Mouse (Mus musculus) lung, postnatal 0 days (tissue): ENCODE results near the gene Htr3b. TPM values are rescaled to one million over a fixed set of nuclear protein-coding genes. Genes with fewer than 3 reads are reported as not detected.

ENCODE experiments used
- ATAC-seq: fragments of 200-750 bp; cut with Nextera tagmentation; 2 replicates; pipeline ENCODE4 v1.8.0; 2017; ENCODE audit warnings: moderate library complexity
- DNase-seq: peaks from one replicate; pipeline ENCODE4 v3.0.0-alpha.2; 2016; ENCODE audit warnings: low spot score
- H3K27ac ChIP-seq: fragments of 300-500 bp; sonication (generic); 2 replicates; pipeline ENCODE4 v1.5.1; 2014; ENCODE audit warnings: antibody characterized with exemption, mild to moderate bottlenecking, low read length, mixed read lengths
- H3K27me3 ChIP-seq: fragments of 300-500 bp; sonication (generic); replicated peaks from 2 replicates; pipeline ENCODE4 v1.6.1; 2014; ENCODE audit warnings: low read length, mixed read lengths; ENCODE audit not compliant: insufficient read depth
- H3K36me3 ChIP-seq: fragments of 300-500 bp; sonication (generic); 2 replicates; pipeline ENCODE4 v1.6.1; 2014; ENCODE audit warnings: low read length, mixed read lengths; ENCODE audit not compliant: insufficient read depth
- H3K4me1 ChIP-seq: fragments of 300-500 bp; sonication (generic); 2 replicates; pipeline ENCODE4 v1.6.1; 2014; ENCODE audit warnings: antibody characterized with exemption, low read depth, low read length, mixed read lengths; ENCODE audit not compliant: insufficient read depth
- H3K4me2 ChIP-seq: fragments of 300-500 bp; sonication (generic); replicated peaks from 2 replicates; pipeline ENCODE4 v1.6.1; 2014; ENCODE audit warnings: low read depth, mild to moderate bottlenecking, low read length, moderate library complexity, mixed read lengths
- H3K4me3 ChIP-seq: fragments of 300-500 bp; sonication (generic); 2 replicates; pipeline ENCODE4 v1.5.1; 2014; ENCODE audit warnings: low read depth, low read length
- H3K9ac ChIP-seq: fragments of 300-500 bp; sonication (generic); replicated peaks from 2 replicates; pipeline ENCODE4 v1.6.1; 2014; ENCODE audit warnings: low read depth, mild to moderate bottlenecking
- H3K9me3 ChIP-seq: fragments of 300-500 bp; sonication (generic); 2 replicates; pipeline ENCODE4 v1.6.1; 2016; ENCODE audit warnings: low read length, mixed read lengths
- CTCF ChIP-seq: IDR thresholded peaks from 2 replicates; pipeline ENCODE4 v1.5.1; 2016; ENCODE audit warnings: antibody characterized with exemption, mild to moderate bottlenecking
- EP300 ChIP-seq: IDR thresholded peaks from 2 replicates; pipeline ENCODE4 v1.6.1; 2016; ENCODE audit warnings: antibody characterized with exemption, mild to moderate bottlenecking, control low read depth
- WGBS: fragments of 180-500 bp; shearing (Covaris S2); extraction: QIAGEN DNeasy Blood & Tissue Kit; methylation state at CpG from one replicate; pipeline ENCODE4 v1.1.7; 2014; 5-methylcytosine and 5-hydroxymethylcytosine counted together
- polyA plus RNA-seq: library from polyadenylated mRNA; unstranded; fragments of >200 nt; fragmentation: Nextera tagmentation; extraction: Ambion mirVana; gene quantifications from 2 replicates; pipeline ENCODE4 v1.2.1, GENCODE M21; 2015

Gene Htr3b
- polyA plus RNA-seq, 1 experiment from 2014 or later = not detected

DNA sequence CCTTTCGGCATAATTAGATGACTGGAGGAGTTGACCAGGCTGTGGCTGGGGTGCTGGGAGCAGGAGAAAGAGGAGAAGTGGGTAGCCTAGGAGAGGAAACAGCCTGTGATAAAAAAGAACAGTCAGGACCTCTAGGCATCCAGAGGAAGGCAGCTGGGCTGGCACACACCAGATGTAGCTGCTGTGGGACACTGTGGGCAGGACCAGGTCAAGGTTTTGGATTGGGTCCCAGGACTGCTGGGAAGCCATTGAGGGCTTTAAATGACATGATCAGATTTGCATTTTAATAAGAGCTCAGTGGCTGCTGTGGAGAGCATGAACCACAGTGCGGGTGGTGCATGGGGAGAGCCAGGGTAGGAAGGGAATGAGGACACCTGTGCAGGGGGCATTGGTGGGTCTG lies 61.0 kb downstream of the Htr3b start:
- TF ChIP-seq CTCF (no peak), EP300 (no peak)
- Histone ChIP-seq H3K36me3 (no peaks in the 10 kb centered on the region), H3K4me1 (no peaks in the 10 kb centered on the region), H3K9me3 (no peaks in the 10 kb centered on the region), H3K4me2 (no peak overlapping the region), H3K27ac (no peak overlapping the region), H3K27me3 (no peaks in the 10 kb centered on the region), H3K4me3 (no peak overlapping the region), H3K9ac (no peak overlapping the region)
- DNase-seq (no peak), ATAC-seq (no peak)
- 72% methylated on average over 2 of the region's 2 CpGs for WGBS

DNA sequence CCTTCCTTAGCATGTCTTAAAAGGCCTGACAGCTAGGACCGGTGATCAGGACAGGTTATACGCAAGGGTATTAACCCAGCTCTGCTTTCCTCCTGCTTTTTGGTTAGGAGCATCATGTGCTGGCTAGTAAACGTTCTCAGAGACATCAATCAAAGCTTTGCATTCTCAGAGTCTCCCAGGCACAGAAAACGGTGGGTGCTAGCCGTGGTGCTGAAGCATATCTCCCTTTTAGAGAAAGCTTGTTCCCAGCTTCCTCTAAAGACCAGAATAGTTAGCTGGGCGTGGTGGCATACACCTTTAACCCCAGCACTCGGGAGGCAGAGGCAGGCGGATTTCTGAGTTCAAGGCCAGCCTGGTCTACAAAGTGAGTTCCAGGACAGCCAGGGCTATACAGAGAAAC lies 66.2 kb downstream of the Htr3b start:
- ATAC-seq (no peak), DNase-seq (peak; percentile 72)
- WGBS = 14% methylated on average over 8 of the region's 8 CpGs
- no peak overlapping the region for H3K9ac ChIP-seq
- H3K27ac ChIP-seq = no peak overlapping the region
- TF ChIP-seq EP300 (no peak), CTCF (no peak)
- H3K4me3 ChIP-seq = no peak overlapping the region
- no peaks in the 10 kb centered on the region; the same call in 1 of the 2 replicates for H3K27me3 ChIP-seq
- no peaks in the 10 kb centered on the region for H3K9me3 ChIP-seq
- H3K4me1 ChIP-seq = no peaks in the 10 kb centered on the region
- no peak overlapping the region for H3K4me2 ChIP-seq
- H3K36me3 ChIP-seq = no peaks in the 10 kb centered on the region

DNA sequence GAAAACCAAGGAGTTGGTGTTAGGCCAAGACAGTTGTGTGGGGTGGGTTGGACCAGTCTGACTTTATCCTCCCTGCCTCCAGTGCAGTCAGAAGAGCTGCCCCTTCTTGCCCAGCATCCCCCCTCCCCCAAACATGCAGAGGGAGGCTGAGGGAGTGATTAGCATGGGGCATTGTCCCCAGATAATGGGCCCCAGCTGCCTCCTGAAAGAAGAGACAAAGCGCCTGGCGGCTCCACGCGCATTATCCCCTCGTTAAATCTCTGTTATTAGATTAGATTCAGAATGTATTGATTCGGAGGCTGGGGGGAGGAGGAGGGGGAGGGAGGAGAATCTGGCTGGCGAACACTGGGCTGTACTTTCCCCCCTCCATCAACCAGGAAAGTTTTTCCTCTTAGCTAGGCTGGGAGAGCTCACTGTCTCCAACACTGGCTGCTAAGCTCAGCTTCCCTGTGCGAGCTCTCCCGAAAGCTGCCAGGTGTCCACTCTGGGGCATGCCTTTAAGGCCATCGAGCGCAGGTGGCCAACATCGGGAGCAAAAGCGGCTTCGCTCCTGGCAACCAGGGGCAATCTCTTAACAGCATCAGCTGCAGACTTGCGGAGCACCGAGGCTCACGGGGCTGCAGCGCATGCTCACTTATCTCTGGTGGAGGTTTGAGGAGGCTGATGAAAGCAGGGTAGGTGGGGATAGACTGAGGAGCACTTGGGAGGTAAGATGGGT lies 68.8 kb downstream of the Htr3b start:
- Histone ChIP-seq H3K9me3 (no peaks in the 10 kb centered on the region), H3K4me1 (no peaks in the 10 kb centered on the region), H3K27me3 (no peaks in the 10 kb centered on the region; the same call in 1 of the 2 replicates), H3K36me3 (no peaks in the 10 kb centered on the region), H3K4me2 (no peak overlapping the region), H3K27ac (no peak overlapping the region), H3K4me3 (no peak overlapping the region), H3K9ac (no peak overlapping the region)
- no peak for TF ChIP-seq EP300
- TF ChIP-seq CTCF = no peak
- no peak for DNase-seq
- no peak for ATAC-seq
- WGBS = 30% methylated on average over 18 of the region's 18 CpGs

DNA sequence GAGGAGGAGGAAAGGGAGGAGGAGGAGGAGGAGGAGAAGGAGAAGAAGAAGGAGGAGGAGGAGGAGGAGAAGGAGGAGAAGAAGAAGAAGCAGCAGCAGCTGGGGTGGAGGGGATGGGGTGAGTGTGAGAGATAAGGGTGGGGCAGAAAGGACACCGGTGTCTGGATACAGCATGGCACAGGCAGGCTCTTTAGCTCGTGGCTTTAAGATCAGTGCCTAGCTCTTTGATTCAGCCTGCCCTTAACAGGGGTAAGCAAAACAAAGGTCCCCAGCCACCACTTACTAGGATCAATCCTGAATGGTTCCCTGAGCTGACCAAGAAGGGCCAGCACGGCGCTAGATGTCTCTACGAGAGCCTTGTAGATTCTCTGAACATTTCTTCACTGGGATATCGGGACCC lies 70.0 kb downstream of the Htr3b start:
- H3K27me3 ChIP-seq = no peaks in the 10 kb centered on the region; the same call in 1 of the 2 replicates
- TF ChIP-seq CTCF = no peak
- 69% methylated on average over 6 of the region's 6 CpGs for WGBS
- ATAC-seq = no peak
- DNase-seq = no peak
- H3K4me2 ChIP-seq = no peak overlapping the region
- H3K9me3 ChIP-seq = no peaks in the 10 kb centered on the region
- no peak overlapping the region for H3K9ac ChIP-seq
- H3K4me3 ChIP-seq = no peak overlapping the region
- no peaks in the 10 kb centered on the region for H3K36me3 ChIP-seq
- H3K4me1 ChIP-seq = no peaks in the 10 kb centered on the region
- H3K27ac ChIP-seq = no peak overlapping the region

DNA sequence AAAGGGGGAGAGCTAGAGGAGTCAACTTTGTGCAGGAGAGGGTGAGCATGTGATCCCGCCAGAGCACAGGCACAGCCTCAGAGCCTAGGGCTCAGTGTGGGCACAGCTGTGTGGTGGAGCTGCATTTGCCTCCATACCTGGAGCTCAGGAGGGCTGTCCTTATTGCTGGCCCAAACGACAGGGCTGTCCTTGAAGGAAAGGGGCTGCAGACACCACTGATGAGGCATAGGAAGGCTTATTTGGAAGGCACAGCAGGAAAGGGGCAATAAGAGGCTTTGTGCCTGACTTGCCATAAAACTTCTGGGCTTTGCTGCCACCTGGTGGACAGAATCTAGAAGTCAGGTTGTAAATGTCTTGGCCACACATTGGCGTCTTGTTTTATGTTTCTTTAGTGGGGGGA lies 70.8 kb downstream of the Htr3b start:
- Histone ChIP-seq H3K9me3 (no peaks in the 10 kb centered on the region), H3K4me3 (no peak overlapping the region), H3K27ac (no peak overlapping the region), H3K9ac (no peak overlapping the region), H3K4me2 (no peak overlapping the region), H3K4me1 (no peaks in the 10 kb centered on the region), H3K27me3 (no peaks in the 10 kb centered on the region; the same call in 1 of the 2 replicates), H3K36me3 (no peaks in the 10 kb centered on the region)
- ATAC-seq (0 out of 2 replicates have a peak, but pooled peaks have one; percentile 23), DNase-seq (peak; percentile 85)
- TF ChIP-seq EP300 (no peak), CTCF (peak; percentile 87)
- 32% methylated on average over 3 of the region's 3 CpGs for WGBS

DNA sequence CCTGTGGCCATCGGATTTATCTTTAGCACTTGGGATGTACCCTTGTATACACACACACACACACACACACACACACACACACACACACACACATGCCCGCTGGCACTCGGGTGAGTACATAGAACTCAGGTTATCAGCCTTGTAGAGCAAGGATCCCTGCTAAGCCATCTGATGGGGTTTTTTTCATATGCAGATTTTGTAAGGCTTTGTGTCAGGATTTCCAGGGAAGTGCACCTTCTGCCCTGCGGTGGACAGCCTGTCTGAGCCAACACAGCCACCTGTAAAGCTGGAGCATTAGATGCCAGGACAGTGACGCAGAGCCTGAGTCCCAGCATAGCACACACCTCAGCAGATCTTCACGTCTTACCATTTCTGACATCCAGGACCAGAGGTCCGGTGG lies 75.7 kb downstream of the Htr3b start:
- DNase-seq (no peak), ATAC-seq (no peak)
- 72% methylated on average over 7 of the region's 7 CpGs for WGBS
- no peak overlapping the region for H3K9ac ChIP-seq
- TF ChIP-seq EP300 (no peak), CTCF (no peak)
- H3K36me3 ChIP-seq = no peaks in the 10 kb centered on the region
- no peaks in the 10 kb centered on the region for H3K4me1 ChIP-seq
- no peak overlapping the region for H3K4me2 ChIP-seq
- no peaks in the 10 kb centered on the region for H3K27me3 ChIP-seq
- H3K4me3 ChIP-seq = no peak overlapping the region
- no peak overlapping the region for H3K27ac ChIP-seq
- no peaks in the 10 kb centered on the region for H3K9me3 ChIP-seq

Other genes with a start within 250 kb of the Htr3b start
- 3.9 and 19.7 TPM in 2 replicates for gene Zbtb16, start 128.8 kb downstream of the Htr3b start, polyA plus RNA-seq
- 0.07 and 0.11 TPM in 2 replicates for gene Htr3a, start 53.9 kb downstream of the Htr3b start, polyA plus RNA-seq
- 8.8 and 9.6 TPM in 2 replicates for gene Usp28, start 20.4 kb upstream of the Htr3b start, polyA plus RNA-seq
- 16.1 and 18.4 TPM in 2 replicates for gene Zw10, start 90.6 kb upstream of the Htr3b start, polyA plus RNA-seq
- 0.11 and 0.19 TPM in 2 replicates for gene Tmprss5, start 116.3 kb upstream of the Htr3b start, polyA plus RNA-seq